7 mouse cellular contexts compared by ENCODE assay signal in the genomic region with DNA sequence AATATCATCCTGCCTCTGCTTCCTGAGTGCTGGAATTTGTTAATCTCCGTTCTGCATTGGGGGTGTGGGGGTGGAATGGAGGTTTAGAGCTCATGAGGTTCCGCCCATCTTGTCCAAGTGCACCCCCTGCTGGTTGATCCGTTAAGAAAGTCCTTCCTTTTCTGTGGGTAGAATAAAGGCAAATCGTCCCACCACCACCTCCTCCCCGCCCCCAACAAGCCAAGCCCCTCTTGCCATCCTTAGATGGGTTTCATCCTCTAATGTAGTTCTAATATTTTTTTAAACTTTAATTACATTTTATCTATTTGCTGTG. TPM values are rescaled to one million over a fixed set of nuclear protein-coding genes. Genes with fewer than 3 reads are reported as not detected.
A peak's percentile ranks its signal among the peaks of the same experiment; 100 is the strongest.
DNase-seq lines count a peak whose midpoint lies in the region; ATAC-seq and TF ChIP-seq lines count a peak whose summit lies in the region.

No protein-coding gene starts in this region.

- DNase-seq in left cerebral cortex, adult 2 months (ENCODE audit: extremely low spot score in 1 of 2, low spot score in 2 of 2) = peak; percentile 37 to 44
- DNase-seq in left cerebral cortex, adult 11 months (ENCODE audit: low spot score) = no peak
- peak; percentile 82 for DNase-seq in MEL (ENCODE audit: low read depth, low spot score)
- DNase-seq in forelimb bud, embryonic 11.5 days (ENCODE audit: low read depth, low spot score) = peak; percentile 61
- peak; percentile 68 for DNase-seq in right cerebral cortex, postnatal 4 days

- 2% methylated on average over 5 of the region's 5 CpGs for WGBS in bone marrow, adult 2 months
- WGBS in liver, embryonic 12.5 days (ENCODE audit: insufficient replicate concordance) = 4% methylated on average over 5 of the region's 5 CpGs

- no peak overlapping the region for H3K9ac ChIP-seq in MEL (ENCODE audit: control insufficient read depth, low read depth, low read length, poor library complexity, severe bottlenecking)
- H3K9ac ChIP-seq in liver, embryonic 12.5 days = no peak overlapping the region

- no peak overlapping the region for H3K27ac ChIP-seq in left cerebral cortex, adult 2 months
- H3K27ac ChIP-seq in MEL (ENCODE audit: control insufficient read depth, low read depth, low read length) = no peak overlapping the region
- no peak overlapping the region for H3K27ac ChIP-seq in bone marrow, adult 2 months (ENCODE audit: control insufficient read depth, insufficient read depth, low read depth, low read length, poor library complexity)
- no peak overlapping the region for H3K27ac ChIP-seq in liver, embryonic 12.5 days

- peak; percentile 53 for TF ChIP-seq CTCF in left cerebral cortex, adult 2 months (IDR thresholded peaks at IDR 0.05)
- TF ChIP-seq CTCF in MEL (IDR thresholded peaks at IDR 0.05 in 2 of 3, conservative IDR thresholded peaks at IDR 0.05 in 1 of 3; ENCODE audit: control insufficient read depth in 1 of 3, insufficient read depth in 1 of 3, low read depth in 2 of 3, low read length in 3 of 3, poor library complexity in 1 of 3, severe bottlenecking in 1 of 3) = peak; percentile 65 to 79 (median 77)
- peak; percentile 75 for TF ChIP-seq CTCF in bone marrow, adult 2 months (IDR thresholded peaks at IDR 0.05; ENCODE audit: control insufficient read depth, insufficient read depth, low read length)

- no peaks in the 10 kb centered on the region for H3K36me3 ChIP-seq in MEL (ENCODE audit: control insufficient read depth in 1 of 2, insufficient read depth in 2 of 2, low read length in 2 of 2)
- H3K36me3 ChIP-seq in liver, embryonic 12.5 days = 0 out of 2 replicates have a peak, but pooled peaks cover 4% of the 10 kb centered on the region

- no peaks in the 10 kb centered on the region for H3K79me2 ChIP-seq in MEL (ENCODE audit: control insufficient read depth, insufficient read depth, low read length, poor library complexity)

- peak; percentile 75 for TF ChIP-seq RAD21 in MEL (IDR thresholded peaks at IDR 0.05; ENCODE audit: low read depth, low read length)

- H3K27me3 ChIP-seq in MEL (ENCODE audit: control insufficient read depth in 1 of 2, insufficient read depth in 2 of 2, low read length in 2 of 2) = peaks cover 2% of the 10 kb centered on the region in 2 experiments; a peak in 3 of 4 replicates
- H3K27me3 ChIP-seq in liver, embryonic 12.5 days (replicated peaks) = no peaks in the 10 kb centered on the region

- peak overlapping the region; percentile 19; the same call in 1 of the 2 replicates for H3K4me2 ChIP-seq in liver, embryonic 12.5 days

- TF ChIP-seq POLR2A in MEL (IDR thresholded peaks at IDR 0.05; ENCODE audit: control insufficient read depth in 1 of 2, insufficient read depth in 1 of 2, low read depth in 1 of 2, low read length in 2 of 2, poor library complexity in 1 of 2) = no peak
- TF ChIP-seq POLR2A in bone marrow, adult 2 months (IDR thresholded peaks at IDR 0.05; ENCODE audit: borderline replicate concordance, control insufficient read depth, low read depth, low read length) = no peak

- H3K9me3 ChIP-seq in MEL (replicated peaks; ENCODE audit: insufficient read depth, low read length) = no peaks in the 10 kb centered on the region
- H3K9me3 ChIP-seq in liver, embryonic 12.5 days (replicated peaks) = no peaks in the 10 kb centered on the region

- H3K4me3 ChIP-seq in left cerebral cortex, adult 2 months = no peak overlapping the region
- peak overlapping the region in 1 of 2 experiments; percentile 32; a peak in 1 of 4 replicates for H3K4me3 ChIP-seq in MEL (ENCODE audit: control insufficient read depth in 1 of 2, insufficient read depth in 1 of 2, low read depth in 2 of 2, low read length in 2 of 2)
- H3K4me3 ChIP-seq in bone marrow, adult 2 months (replicated peaks; ENCODE audit: control insufficient read depth, low read depth, low read length) = no peak overlapping the region
- no peak overlapping the region for H3K4me3 ChIP-seq in liver, embryonic 12.5 days

- no peaks in the 10 kb centered on the region; a peak in 1 of 4 replicates for H3K4me1 ChIP-seq in MEL (ENCODE audit: control insufficient read depth in 1 of 2, insufficient read depth in 2 of 2, low read length in 2 of 2)
- no peaks in the 10 kb centered on the region; the same call in 1 of the 2 replicates for H3K4me1 ChIP-seq in bone marrow, adult 2 months (ENCODE audit: control insufficient read depth, insufficient read depth, low read length)
- peaks cover 14% of the 10 kb centered on the region; the same call in 1 of the 2 replicates for H3K4me1 ChIP-seq in liver, embryonic 12.5 days

- TF ChIP-seq EP300 in MEL (IDR thresholded peaks at IDR 0.05; ENCODE audit: low read depth in 1 of 2, low read length in 2 of 2) = no peak

- ATAC-seq in liver, embryonic 12.5 days = peak; percentile 15; the same call in 1 of the 2 replicates

- intact Hi-C loops in left cerebral cortex, adult 2 months (cut with DNase I) = loop anchor here (1.0 to 5.0 kb wide), 2 partner anchors 96 to 144 kb away; a partner anchor contains a TSS

TF ChIP-seq in MEL, 35 proteins besides CTCF, POLR2A, EP300 and RAD21:
- TF ChIP-seq NRF1 (IDR thresholded peaks at IDR 0.05; ENCODE audit: insufficient read depth, low read depth, low read length, poor library complexity, severe bottlenecking) (no peak), USF1 (IDR thresholded peaks at IDR 0.05; ENCODE audit: low read depth, low read length) (no peak), ZC3H11A (IDR thresholded peaks at IDR 0.05; ENCODE audit: low read depth, low read length) (peak; percentile 39; the same call in 1 of the 2 replicates), HCFC1 (IDR thresholded peaks at IDR 0.05; ENCODE audit: low read depth, low read length) (no peak), E2F4 (IDR thresholded peaks at IDR 0.05; ENCODE audit: borderline replicate concordance, low read depth, low read length) (no peak), ETS1 (IDR thresholded peaks at IDR 0.05; ENCODE audit: low read depth, low read length) (no peak), TBP (IDR thresholded peaks at IDR 0.05; ENCODE audit: low read depth, low read length) (no peak), MAFK (IDR thresholded peaks at IDR 0.05; ENCODE audit: borderline replicate concordance, low read depth, low read length) (no peak), MYB (IDR thresholded peaks at IDR 0.05; ENCODE audit: low read depth, low read length) (no peak), SMC3 (IDR thresholded peaks at IDR 0.05; ENCODE audit: low read depth, low read length) (peak; percentile 72), GATA1 (IDR thresholded peaks at IDR 0.05; ENCODE audit: low read depth, low read length) (no peak), TAL1 (IDR thresholded peaks at IDR 0.05; ENCODE audit: low read length) (no peak), ZMIZ1 (IDR thresholded peaks at IDR 0.05; ENCODE audit: low read depth, low read length) (no peak), MXI1 (IDR thresholded peaks at IDR 0.05; ENCODE audit: low read depth, low read length) (no peak)

RNA-seq across cellular contexts. Expression of a gene that starts 3.8 kb away (rescaled TPM):
- under 1 TPM in 1 of 2 experiments, not detected in 1; 0.16 TPM for total RNA-seq in left cerebral cortex, adult 2 months (2021)
- 0.08 TPM in 1 of 2 replicates, not detected in the other for total RNA-seq in MEL (2012; rRNA removed)
- polyA plus RNA-seq in MEL (2012; ENCODE audit: insufficient read depth in 1 of 2, insufficient read length in 2 of 2, low read depth in 1 of 2, low replicate concordance in 2 of 2, missing spikeins in 1 of 2) = under 1 TPM in 1 of 2 experiments, not detected in 1; 0.08 TPM
- 1.5 TPM in 1 of 2 replicates, not detected in the other for polyA plus RNA-seq in bone marrow, adult 2 months (2011; ENCODE audit: insufficient read depth, insufficient read length, low replicate concordance, missing spikeins)
- polyA plus RNA-seq in liver, embryonic 12.5 days (2016; fragmentation: Nextera tagmentation; extraction: Ambion mirVana) = 0.89 and 1.0 TPM in 2 replicates

RNA-seq across cellular contexts. Expression of a gene that starts 14.5 kb away (rescaled TPM):
- 1 to 10 TPM; 6.2 to 6.5 TPM for total RNA-seq in left cerebral cortex, adult 2 months (2021)
- 0.04 TPM in 1 of 2 replicates, not detected in the other for total RNA-seq in MEL (2012; rRNA removed)
- polyA plus RNA-seq in MEL (2012; ENCODE audit: insufficient read depth in 1 of 2, insufficient read length in 2 of 2, low read depth in 1 of 2, low replicate concordance in 2 of 2, missing spikeins in 1 of 2) = under 1 TPM in 1 of 2 experiments, not detected in 1; 0.31 TPM
- polyA plus RNA-seq in bone marrow, adult 2 months (2011; ENCODE audit: insufficient read depth, insufficient read length, low replicate concordance, missing spikeins) = 0.79 and 2.3 TPM in 2 replicates
- polyA plus RNA-seq in liver, embryonic 12.5 days (2016; fragmentation: Nextera tagmentation; extraction: Ambion mirVana) = 7.3 and 8.3 TPM in 2 replicates
